Mouse (Mus musculus) liver, embryonic 13.5 days (tissue): ENCODE measurements around the gene Cabp4. TPM values are rescaled to one million over a fixed set of nuclear protein-coding genes. Genes with fewer than 3 reads are reported as not detected.

Experiments used
- ATAC-seq: fragments of 200-750 bp; cut with Nextera tagmentation; 2 replicates; pipeline ENCODE4 v1.8.0; 2017; ENCODE audit warnings: low read depth, mild to moderate bottlenecking, moderate number of reproducible peaks, moderate library complexity
- DNase-seq: peaks from one replicate; pipeline ENCODE4 v3.0.0; 2022
- H3K27ac ChIP-seq: fragments of 300-500 bp; sonication (generic); 2 replicates; pipeline ENCODE4 v1.5.1; 2015; ENCODE audit warnings: moderate library complexity, mild to moderate bottlenecking, inconsistent platforms
- H3K27me3 ChIP-seq: fragments of 300-500 bp; sonication (generic); 2 replicates; pipeline ENCODE4 v1.6.1; 2015; ENCODE audit warnings: mild to moderate bottlenecking, inconsistent platforms
- H3K36me3 ChIP-seq: fragments of 300-500 bp; sonication (generic); 2 replicates; pipeline ENCODE4 v1.6.1; 2015; ENCODE audit warnings: mild to moderate bottlenecking, inconsistent platforms
- H3K4me1 ChIP-seq: fragments of 300-500 bp; sonication (generic); replicated peaks from 2 replicates; pipeline ENCODE4 v1.6.1; 2015; ENCODE audit warnings: inconsistent platforms
- H3K4me2 ChIP-seq: fragments of 300-500 bp; sonication (generic); 2 replicates; pipeline ENCODE4 v1.6.1; 2015; ENCODE audit warnings: inconsistent platforms, mild to moderate bottlenecking, moderate library complexity
- H3K4me3 ChIP-seq: fragments of 300-500 bp; sonication (generic); replicated peaks from 2 replicates; pipeline ENCODE4 v1.5.1; 2015; ENCODE audit warnings: mild to moderate bottlenecking, inconsistent platforms
- H3K9ac ChIP-seq: fragments of 300-500 bp; sonication (generic); 2 replicates; pipeline ENCODE4 v1.6.1; 2015; ENCODE audit warnings: mild to moderate bottlenecking, inconsistent platforms
- H3K9me3 ChIP-seq: fragments of 300-500 bp; sonication (generic); replicated peaks from 2 replicates; pipeline ENCODE4 v1.6.1; 2016; ENCODE audit warnings: inconsistent platforms
- WGBS: fragments of 180-500 bp; shearing (Covaris S2); methylation state at CpG from one replicate; pipeline ENCODE4 v1.1.7; 2015; ENCODE audit not compliant: insufficient replicate concordance; 5-methylcytosine and 5-hydroxymethylcytosine counted together
- polyA plus RNA-seq: library from polyadenylated mRNA; unstranded; fragments of >200 nt; fragmentation: Nextera tagmentation; extraction: Ambion mirVana; gene quantifications from 2 replicates; pipeline ENCODE4 v1.2.1, GENCODE M21; 2015

The Cabp4 gene
- polyA plus RNA-seq, 1 experiment from 2014 or later: 0.07 TPM

- ATAC-seq (no peak), DNase-seq (no peak)
- Histone ChIP-seq H3K4me1 (no peaks in the 10 kb centered on the region), H3K27me3 (peaks cover 29% of the 10 kb centered on the region), H3K36me3 (0 out of 2 replicates have a peak, but pooled peaks cover under 1% of the 10 kb centered on the region), H3K27ac (no peak overlapping the region), H3K9me3 (no peaks in the 10 kb centered on the region), H3K4me2 (no peak overlapping the region), H3K9ac (no peak overlapping the region), H3K4me3 (no peak overlapping the region)
- 80% methylated on average over 14 of the region's 14 CpGs for WGBS
Measured at GRCm38 (mm10) chr19:4106654-4107053, 37.2 kb downstream of the Cabp4 start.

GRCm38 (mm10) chr19:4104675-4105194 is 39.1 kb downstream of the Cabp4 start:
- DNase-seq: no peak
- 77% methylated on average over 16 of the region's 16 CpGs for WGBS

GRCm38 (mm10) chr19:4103792-4104191 is 40.0 kb downstream of the Cabp4 start:
- Histone ChIP-seq H3K4me3 (no peak overlapping the region), H3K36me3 (no peaks in the 10 kb centered on the region), H3K27ac (no peak overlapping the region), H3K27me3 (peaks cover 48% of the 10 kb centered on the region), H3K9ac (no peak overlapping the region), H3K9me3 (no peaks in the 10 kb centered on the region), H3K4me2 (no peak overlapping the region), H3K4me1 (peaks cover 27% of the 10 kb centered on the region)
- WGBS: 50% methylated on average over 3 of the region's 3 CpGs
- DNase-seq (no peak), ATAC-seq (no peak)

More at GRCm38 (mm10) chr19:4104675-4105194, 39.1 kb downstream of the Cabp4 start:
- no peak overlapping the region for H3K27ac ChIP-seq
- no peak overlapping the region for H3K4me2 ChIP-seq
- peaks cover 18% of the 10 kb centered on the region for H3K4me1 ChIP-seq
- H3K9me3 ChIP-seq: no peaks in the 10 kb centered on the region
- no peak overlapping the region for H3K4me3 ChIP-seq
- H3K36me3 ChIP-seq: no peaks in the 10 kb centered on the region
- ATAC-seq: no peak
- no peak overlapping the region for H3K9ac ChIP-seq
- H3K27me3 ChIP-seq: peaks cover 48% of the 10 kb centered on the region

- peaks cover 4% of the 10 kb centered on the region for H3K36me3 ChIP-seq
- H3K4me1 ChIP-seq: peaks cover 32% of the 10 kb centered on the region
- no peak overlapping the region for H3K27ac ChIP-seq
- no peak overlapping the region for H3K9ac ChIP-seq
- WGBS: 87% methylated on average over 18 of the region's 18 CpGs
- H3K9me3 ChIP-seq: no peaks in the 10 kb centered on the region
- H3K4me2 ChIP-seq: no peak overlapping the region
- DNase-seq: no peak
- H3K27me3 ChIP-seq: peaks cover 48% of the 10 kb centered on the region
- no peak overlapping the region for H3K4me3 ChIP-seq
- no peak for ATAC-seq
Measured at GRCm38 (mm10) chr19:4103294-4103693, 40.5 kb downstream of the Cabp4 start.

- DNase-seq (no peak), ATAC-seq (no peak)
- H3K9me3 ChIP-seq: no peaks in the 10 kb centered on the region
- peaks cover 6% of the 10 kb centered on the region for H3K36me3 ChIP-seq
- H3K4me3 ChIP-seq: no peak overlapping the region
- H3K4me1 ChIP-seq: peaks cover 39% of the 10 kb centered on the region
- no peak overlapping the region for H3K4me2 ChIP-seq
- no peak overlapping the region for H3K27ac ChIP-seq
- WGBS: 82% methylated on average over 12 of the region's 12 CpGs
- peaks cover 48% of the 10 kb centered on the region for H3K27me3 ChIP-seq
- H3K9ac ChIP-seq: no peak overlapping the region
Measured at GRCm38 (mm10) chr19:4102626-4103025, 41.2 kb downstream of the Cabp4 start.

- H3K27me3 ChIP-seq: peaks cover 48% of the 10 kb centered on the region
- DNase-seq (no peak), ATAC-seq (no peak)
- H3K36me3 ChIP-seq: peaks cover 6% of the 10 kb centered on the region
- H3K27ac ChIP-seq: no peak overlapping the region
- peaks cover 40% of the 10 kb centered on the region for H3K4me1 ChIP-seq
- no peak overlapping the region for H3K4me3 ChIP-seq
- no peak overlapping the region for H3K9ac ChIP-seq
- no peaks in the 10 kb centered on the region for H3K9me3 ChIP-seq
- WGBS: 73% methylated on average over 2 of the region's 2 CpGs
- H3K4me2 ChIP-seq: no peak overlapping the region
Measured at GRCm38 (mm10) chr19:4102049-4102448, 41.8 kb downstream of the Cabp4 start.

GRCm38 (mm10) chr19:4101466-4101865 is 42.4 kb downstream of the Cabp4 start:
- H3K27me3 ChIP-seq: peaks cover 48% of the 10 kb centered on the region
- peaks cover 43% of the 10 kb centered on the region for H3K4me1 ChIP-seq
- 70% methylated on average over 6 of the region's 6 CpGs for WGBS
- DNase-seq (no peak), ATAC-seq (no peak)
- H3K4me3 ChIP-seq: peak overlapping the region; percentile 72
- H3K4me2 ChIP-seq: peak overlapping the region; percentile 98; the same call in 1 of the 2 replicates
- peaks cover 6% of the 10 kb centered on the region for H3K36me3 ChIP-seq
- H3K9me3 ChIP-seq: no peaks in the 10 kb centered on the region
- H3K27ac ChIP-seq: no peak overlapping the region
- no peak overlapping the region for H3K9ac ChIP-seq

GRCm38 (mm10) chr19:4100718-4101261 is 43.0 kb downstream of the Cabp4 start:
- no peak for ATAC-seq
- H3K36me3 ChIP-seq: peaks cover 6% of the 10 kb centered on the region
- H3K9me3 ChIP-seq: no peaks in the 10 kb centered on the region
- no peak overlapping the region for H3K27ac ChIP-seq
- WGBS: 1% methylated on average over 52 of the region's 52 CpGs
- peaks cover 50% of the 10 kb centered on the region for H3K4me1 ChIP-seq
- peak overlapping the region; percentile 98 for H3K4me2 ChIP-seq
- no peak for DNase-seq
- H3K9ac ChIP-seq: peak overlapping the region; percentile 75
- peaks cover 48% of the 10 kb centered on the region for H3K27me3 ChIP-seq
- peak overlapping the region; percentile 72 for H3K4me3 ChIP-seq

- Histone ChIP-seq H3K9me3 (no peaks in the 10 kb centered on the region), H3K27me3 (peaks cover 45% of the 10 kb centered on the region), H3K4me2 (peak within 1 kb of the TSS; percentile 98), H3K4me3 (peak within 1 kb of the TSS; percentile 72), H3K36me3 (peaks cover 6% of the 10 kb centered on the region), H3K4me1 (peaks cover 51% of the 10 kb centered on the region), H3K27ac (peak within 1 kb of the TSS; percentile 76), H3K9ac (peak within 1 kb of the TSS; percentile 82)
- DNase-seq (peak; percentile 76), ATAC-seq (no peak)
- 1% methylated on average over 53 of the region's 53 CpGs for WGBS
Measured at GRCm38 (mm10) chr19:4099837-4100717, 43.8 kb downstream of the Cabp4 start, which contains the start of gene Pitpnm1. Gene Pitpnm1, plus strand, starts transcription at chr19:4099998.

- no peaks in the 10 kb centered on the region for H3K9me3 ChIP-seq
- H3K4me2 ChIP-seq: peak overlapping the region; percentile 98
- peak overlapping the region; percentile 72 for H3K4me3 ChIP-seq
- peaks cover 42% of the 10 kb centered on the region for H3K27me3 ChIP-seq
- peaks cover 6% of the 10 kb centered on the region for H3K36me3 ChIP-seq
- ATAC-seq (0 out of 2 replicates have a peak, but pooled peaks have one; percentile 4), DNase-seq (peak; percentile 88)
- peak overlapping the region; percentile 82 for H3K9ac ChIP-seq
- peaks cover 51% of the 10 kb centered on the region for H3K4me1 ChIP-seq
- 4% methylated on average over 9 of the region's 9 CpGs for WGBS
- H3K27ac ChIP-seq: peak overlapping the region; percentile 76
Measured at GRCm38 (mm10) chr19:4099056-4099455, 44.8 kb downstream of the Cabp4 start.

GRCm38 (mm10) chr19:4098426-4098825 is 45.4 kb downstream of the Cabp4 start:
- ATAC-seq (no peak), DNase-seq (no peak)
- Histone ChIP-seq H3K27me3 (peaks cover 37% of the 10 kb centered on the region), H3K9ac (peak overlapping the region; percentile 82), H3K4me3 (peak overlapping the region; percentile 72), H3K4me2 (peak overlapping the region; percentile 98), H3K9me3 (no peaks in the 10 kb centered on the region), H3K36me3 (peaks cover 6% of the 10 kb centered on the region), H3K4me1 (peaks cover 51% of the 10 kb centered on the region), H3K27ac (peak overlapping the region; percentile 76)
- 77% methylated on average over 13 of the region's 13 CpGs for WGBS
